Mouse (Mus musculus): ENCODE measurements around the gene Usp29. TPM values are rescaled to one million over a fixed set of nuclear protein-coding genes. Genes with fewer than 3 reads are reported as not detected.

The Usp29 gene
- total and polyA plus RNA-seq, 3 experiments, result not detected

GRCm38 (mm10) chr7:6903489-6903888, 173.1 kb downstream of the Usp29 start:
- in situ Hi-C loops (cut with MboI; ENCODE audit: low pct_ligation_motif_present, low pct_unique_long_range_greater_than_20kb, low sequenced_read_pairs), result loop anchor here (25.0 kb wide), 2 partner anchors 241 to 541 kb away; partner anchors contain the start of gene Zfp78
- H3K79me2 ChIP-seq (replicated peaks; ENCODE audit: control insufficient read depth, extremely low read depth, insufficient read depth, poor library complexity, severe bottlenecking), result no peaks in the 10 kb centered on the region
- no peak overlapping the region for H3K4me2 ChIP-seq (ENCODE audit: insufficient read depth, low read depth, poor library complexity, severe bottlenecking)
- H3K4me1 ChIP-seq (ENCODE audit: control insufficient read depth in 1 of 2, insufficient read depth in 2 of 2), result no peaks in the 10 kb centered on the region
- TF ChIP-seq UBTF (IDR thresholded peaks at IDR 0.05; ENCODE audit: low read depth, low read length) (no peak), ETS1 (conservative IDR thresholded peaks at IDR 0.05; ENCODE audit: low read depth, low read length) (no peak), SIN3A (IDR thresholded peaks at IDR 0.05; ENCODE audit: low read length) (no peak), ZNF384 (IDR thresholded peaks at IDR 0.05; ENCODE audit: low read depth, low read length) (no peak), EP300 (IDR thresholded peaks at IDR 0.05; ENCODE audit: low read length) (no peak), JUN (IDR thresholded peaks at IDR 0.05; ENCODE audit: insufficient read depth, low read depth, low read length) (no peak), KAT2A (IDR thresholded peaks at IDR 0.05; ENCODE audit: insufficient replicate concordance, low read length) (no peak), CHD2 (IDR thresholded peaks at IDR 0.05; ENCODE audit: low read length) (no peak)
- H3K36me3 ChIP-seq (replicated peaks in 1 of 2; ENCODE audit: control insufficient read depth in 1 of 2, insufficient read depth in 1 of 2, low read length in 1 of 2), result no peaks in the 10 kb centered on the region
- H3K27ac ChIP-seq (ENCODE audit: insufficient read depth, low read depth), result no peak overlapping the region
- dilution Hi-C loops (cut with MboI; ENCODE audit: extremely low pct_ligation_motif_present, extremely low pct_unique_long_range_greater_than_20kb, low sequenced_read_pairs), result no loop called here
- DNase-seq (ENCODE audit: extremely low read depth), result no peak
- H3K27me3 ChIP-seq (replicated peaks), result no peaks in the 10 kb centered on the region
- H3K9ac ChIP-seq (ENCODE audit: insufficient read depth, low read depth), result no peak overlapping the region
- H3K9me3 ChIP-seq (replicated peaks; ENCODE audit: low read length), result peaks cover 31% of the 10 kb centered on the region
- H3K4me3 ChIP-seq (replicated peaks in 1 of 3; ENCODE audit: low read depth in 2 of 3, low read length in 2 of 3, poor library complexity in 1 of 3), result no peak overlapping the region

DNA sequence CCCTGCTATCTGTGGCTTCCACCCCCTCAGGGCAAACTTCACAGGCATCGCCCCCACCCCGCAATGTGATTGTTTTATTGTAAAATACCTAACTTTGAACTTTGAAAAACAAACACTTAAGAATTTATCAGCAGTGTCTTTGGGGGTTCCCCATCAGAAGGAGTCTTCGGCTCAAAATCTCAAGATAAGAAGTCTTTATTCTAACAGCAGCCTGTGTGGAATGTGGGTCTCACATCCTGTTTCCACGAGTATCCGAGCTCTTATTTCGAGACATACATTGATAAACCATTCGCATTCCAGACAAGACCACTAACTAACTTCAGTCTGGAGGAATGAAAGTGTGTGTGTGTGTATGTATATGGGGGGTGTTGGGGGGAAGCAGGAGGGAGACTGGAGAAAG, 180.1 kb downstream of the Usp29 start:
- dilution Hi-C loops (cut with MboI; ENCODE audit: extremely low pct_ligation_motif_present, extremely low pct_unique_long_range_greater_than_20kb, low sequenced_read_pairs) (no loop called here), in situ Hi-C loops (cut with MboI; ENCODE audit: low pct_ligation_motif_present, low pct_unique_long_range_greater_than_20kb, low sequenced_read_pairs) (loop anchor here (25.0 kb wide), 2 partner anchors 248 to 548 kb away; partner anchors contain the start of gene Zfp78)
- no peak overlapping the region for H3K27ac ChIP-seq (ENCODE audit: insufficient read depth, low read depth)
- H3K9ac ChIP-seq (ENCODE audit: insufficient read depth, low read depth), result no peak overlapping the region
- H3K27me3 ChIP-seq (replicated peaks), result no peaks in the 10 kb centered on the region
- no peak overlapping the region for H3K4me3 ChIP-seq (replicated peaks in 1 of 3; ENCODE audit: low read depth in 2 of 3, low read length in 2 of 3, poor library complexity in 1 of 3)
- peaks cover 45% of the 10 kb centered on the region for H3K9me3 ChIP-seq (replicated peaks; ENCODE audit: low read length)
- no peak for TF ChIP-seq MXI1 (IDR thresholded peaks at IDR 0.05; ENCODE audit: low read depth, low read length)
- TF ChIP-seq NELFE (IDR thresholded peaks at IDR 0.05; ENCODE audit: low read depth, low read length), result no peak
- no peak for TF ChIP-seq UBTF (IDR thresholded peaks at IDR 0.05; ENCODE audit: low read depth, low read length)
- no peak for TF ChIP-seq MAZ (IDR thresholded peaks at IDR 0.05; ENCODE audit: low read depth, low read length)
- no peak for TF ChIP-seq ELF1 (IDR thresholded peaks at IDR 0.05; ENCODE audit: low read depth, low read length)
- TF ChIP-seq MAX (IDR thresholded peaks at IDR 0.05; ENCODE audit: low read length), result no peak
- H3K4me2 ChIP-seq (ENCODE audit: insufficient read depth, low read depth, poor library complexity, severe bottlenecking), result no peak overlapping the region
- H3K4me1 ChIP-seq (ENCODE audit: control insufficient read depth in 1 of 2, insufficient read depth in 2 of 2), result no peaks in the 10 kb centered on the region
- DNase-seq (ENCODE audit: extremely low read depth), result no peak
- no peaks in the 10 kb centered on the region for H3K79me2 ChIP-seq (replicated peaks; ENCODE audit: control insufficient read depth, extremely low read depth, insufficient read depth, poor library complexity, severe bottlenecking)
- no peaks in the 10 kb centered on the region for H3K36me3 ChIP-seq (replicated peaks in 1 of 2; ENCODE audit: control insufficient read depth in 1 of 2, insufficient read depth in 1 of 2, low read length in 1 of 2)

DNA sequence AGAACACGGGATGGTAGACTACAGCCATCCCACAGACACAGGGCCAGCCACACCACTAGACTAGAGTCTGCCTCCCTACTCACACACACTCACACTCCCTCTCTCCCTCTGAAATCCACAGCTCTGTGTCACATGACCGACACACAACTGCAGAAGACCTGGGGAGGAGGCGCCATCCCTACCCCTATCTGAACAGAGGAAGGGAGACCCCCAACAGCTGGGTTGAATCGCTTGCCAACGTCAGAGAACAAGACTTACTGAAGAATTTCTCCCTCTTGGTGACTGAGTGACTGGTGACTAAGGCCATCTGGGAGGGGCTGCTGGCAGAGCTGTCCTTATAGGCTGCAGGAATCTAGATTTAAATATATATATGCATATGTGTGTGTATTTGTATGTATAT, 181.4 kb downstream of the Usp29 start:
- no peak overlapping the region for H3K27ac ChIP-seq (ENCODE audit: insufficient read depth, low read depth)
- H3K79me2 ChIP-seq (replicated peaks; ENCODE audit: control insufficient read depth, extremely low read depth, insufficient read depth, poor library complexity, severe bottlenecking), result no peaks in the 10 kb centered on the region
- H3K27me3 ChIP-seq (replicated peaks), result no peaks in the 10 kb centered on the region
- in situ Hi-C loops (cut with MboI; ENCODE audit: low pct_ligation_motif_present, low pct_unique_long_range_greater_than_20kb, low sequenced_read_pairs), result loop anchor here (25.0 kb wide), 2 partner anchors 249 to 549 kb away; partner anchors contain the start of gene Zfp78
- H3K4me3 ChIP-seq (replicated peaks in 1 of 3; ENCODE audit: low read depth in 2 of 3, low read length in 2 of 3, poor library complexity in 1 of 3), result no peak overlapping the region
- no peak for TF ChIP-seq TCF12 (IDR thresholded peaks at IDR 0.05; ENCODE audit: low read depth, low read length)
- no peak for TF ChIP-seq ZMIZ1 (IDR thresholded peaks at IDR 0.05; ENCODE audit: low read depth, low read length)
- no peak for TF ChIP-seq SMC3 (IDR thresholded peaks at IDR 0.05; ENCODE audit: low read depth, low read length)
- no peak for TF ChIP-seq E2F4 (IDR thresholded peaks at IDR 0.05; ENCODE audit: insufficient replicate concordance, low read depth, low read length)
- no peak for TF ChIP-seq MEF2A (IDR thresholded peaks at IDR 0.05; ENCODE audit: borderline replicate concordance, low read depth, low read length)
- no peak for TF ChIP-seq MAX (IDR thresholded peaks at IDR 0.05; ENCODE audit: low read length)
- no peak for TF ChIP-seq NRF1 (IDR thresholded peaks at IDR 0.05; ENCODE audit: low read depth, low read length)
- no peak for TF ChIP-seq ELF1 (IDR thresholded peaks at IDR 0.05; ENCODE audit: low read depth, low read length)
- H3K36me3 ChIP-seq (replicated peaks in 1 of 2; ENCODE audit: control insufficient read depth in 1 of 2, insufficient read depth in 1 of 2, low read length in 1 of 2), result no peaks in the 10 kb centered on the region
- no peak for DNase-seq (ENCODE audit: extremely low read depth)
- dilution Hi-C loops (cut with MboI; ENCODE audit: extremely low pct_ligation_motif_present, extremely low pct_unique_long_range_greater_than_20kb, low sequenced_read_pairs), result no loop called here
- no peak overlapping the region for H3K9ac ChIP-seq (ENCODE audit: insufficient read depth, low read depth)
- peaks cover 42% of the 10 kb centered on the region for H3K9me3 ChIP-seq (replicated peaks; ENCODE audit: low read length)
- no peak overlapping the region for H3K4me2 ChIP-seq (ENCODE audit: insufficient read depth, low read depth, poor library complexity, severe bottlenecking)
- no peaks in the 10 kb centered on the region for H3K4me1 ChIP-seq (ENCODE audit: control insufficient read depth in 1 of 2, insufficient read depth in 2 of 2)

All from CH12.LX (cell line).